Mouse (Mus musculus) cerebellum, adult 2 months (tissue): ENCODE measurements at regions not wholly inside any gene's neighbourhood (a gene's known extent, or its start where the extent isn't known, plus 50 kb on each side); places are given as distances from the start of the nearest gene placed in this dataset.

Experiments used
- DNase-seq, 2 experiments: peaks; one replicate each; pipeline ENCODE4 v3.0.0; 2021
- H3K27ac ChIP-seq: fragments of 200-500 bp; 2 replicates; pipeline ENCODE4 v1.5.1; 2012; ENCODE audit warnings: low read length, control low read depth, inconsistent platforms; ENCODE audit not compliant: insufficient read depth
- H3K27me3 ChIP-seq: fragments of 200-500 bp; 2 replicates; pipeline ENCODE4 v1.6.1; 2012; ENCODE audit warnings: inconsistent platforms, mild to moderate bottlenecking, low read length, moderate library complexity; ENCODE audit not compliant: control insufficient read depth, insufficient read depth
- H3K4me1 ChIP-seq: fragments of 200-500 bp; 2 replicates; pipeline ENCODE4 v1.6.1; 2011; ENCODE audit warnings: low read length; ENCODE audit not compliant: control insufficient read depth, insufficient read depth
- H3K4me3 ChIP-seq: fragments of 200-500 bp; replicated peaks from 2 replicates; pipeline ENCODE3; 2011; ENCODE audit warnings: mild to moderate bottlenecking, low read depth, low read length, control low read depth; ENCODE audit not compliant: insufficient read depth
- CTCF ChIP-seq: fragments of 200-500 bp; IDR thresholded peaks from 2 replicates; pipeline ENCODE4 v1.5.1; 2011; ENCODE audit warnings: low read depth, mild to moderate bottlenecking, control low read depth, low read length, moderate library complexity, borderline replicate concordance; ENCODE audit not compliant: insufficient read depth
- POLR2A ChIP-seq: fragments of 200-500 bp; IDR thresholded peaks from 2 replicates; pipeline ENCODE4 v1.6.1; 2011; ENCODE audit warnings: low read length, control low read depth, borderline replicate concordance; ENCODE audit not compliant: insufficient read depth
- WGBS: fragments of 180-500 bp; shearing (Covaris S2); methylation state at CpG from one replicate; pipeline ENCODE4 v1.1.7; 2018; 5-methylcytosine and 5-hydroxymethylcytosine counted together

DNA sequence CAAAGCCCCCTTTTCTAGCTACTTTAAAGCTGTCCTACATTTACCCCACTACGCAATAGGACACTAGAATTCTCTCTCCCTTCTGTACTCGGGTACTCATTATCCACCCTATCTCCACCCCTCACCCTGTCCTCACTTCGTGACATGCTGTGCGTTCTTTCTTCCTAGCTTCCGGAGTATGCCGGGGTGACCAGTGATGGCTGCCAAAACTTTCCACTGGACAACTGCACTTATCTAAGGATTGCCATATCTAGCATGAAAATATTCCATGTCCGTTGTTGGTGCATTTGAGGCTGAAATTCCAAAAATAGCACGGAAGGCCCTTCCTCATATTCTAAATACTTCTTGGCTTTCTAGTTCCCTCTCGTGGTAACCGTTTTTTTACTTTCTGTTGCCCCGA, 54.5 kb upstream of the Slc9a9 start:
- no peak for DNase-seq
- no peak overlapping the region for H3K27ac ChIP-seq
- H3K27me3 ChIP-seq = no peaks in the 10 kb centered on the region
- peaks cover 7% of the 10 kb centered on the region; the same call in 1 of the 2 replicates for H3K4me1 ChIP-seq
- TF ChIP-seq CTCF (no peak), POLR2A (no peak)
- WGBS = 61% methylated on average over 11 of the region's 11 CpGs
- no peak overlapping the region for H3K4me3 ChIP-seq

DNA sequence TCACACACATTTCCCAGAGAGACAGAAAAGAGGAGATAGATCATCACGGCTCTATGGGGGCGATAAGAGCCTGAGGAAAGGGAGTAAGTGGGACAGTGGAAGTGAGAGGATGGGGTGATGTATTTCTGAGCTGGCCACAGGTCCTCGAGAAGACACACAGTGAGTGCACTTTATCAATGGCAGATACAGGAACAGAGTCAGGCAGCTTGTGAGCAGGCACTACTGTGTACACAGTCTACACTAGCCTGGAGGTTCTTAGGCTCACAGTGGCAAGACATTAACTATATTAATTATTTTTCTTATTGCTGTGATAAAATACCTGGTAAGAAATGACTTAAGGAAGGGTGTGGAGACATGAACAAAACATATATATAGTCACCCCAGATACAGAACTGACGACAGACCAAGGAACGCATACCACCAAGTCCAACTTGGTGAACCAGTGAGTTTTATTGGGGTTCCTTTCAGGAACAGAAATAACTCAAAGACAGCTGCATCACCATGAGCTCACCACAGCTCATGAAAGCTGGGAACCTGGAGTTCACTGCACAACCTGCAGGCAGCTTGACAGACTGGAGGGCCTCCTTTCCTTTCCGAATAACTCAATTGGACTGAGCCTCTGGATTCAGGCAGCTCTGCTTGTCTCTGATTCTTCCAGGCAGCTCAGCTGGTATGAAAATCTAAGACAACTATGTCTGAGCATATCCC, 51.5 kb upstream of the Slc9a9 start:
- no peak overlapping the region for H3K27ac ChIP-seq
- H3K4me1 ChIP-seq = no peaks in the 10 kb centered on the region
- TF ChIP-seq POLR2A (no peak), CTCF (no peak)
- WGBS = 92% methylated on average over 6 of the region's 6 CpGs
- no peak overlapping the region for H3K4me3 ChIP-seq
- no peak for DNase-seq
- H3K27me3 ChIP-seq = no peaks in the 10 kb centered on the region
